Mouse (Mus musculus) kidney, postnatal 0 days (tissue): ENCODE data around the gene Gm20538. TPM values are rescaled to one million over a fixed set of nuclear protein-coding genes. Genes with fewer than 3 reads are reported as not detected.

Experiments
- ATAC-seq: fragments of 200-750 bp; cut with Nextera tagmentation; replicated peaks from 2 replicates; pipeline ENCODE4 v1.8.0; 2017; ENCODE audit warnings: low read depth, moderate number of reproducible peaks, moderate TSS enrichment, moderate library complexity; ENCODE audit not compliant: low FRiP score
- DNase-seq: peaks from one replicate; pipeline ENCODE4 v3.0.0-alpha.2; 2016; ENCODE audit warnings: low spot score
- H3K27ac ChIP-seq: fragments of 300-500 bp; sonication (generic); 2 replicates; pipeline ENCODE4 v1.5.1; 2014; ENCODE audit warnings: mild to moderate bottlenecking
- H3K27me3 ChIP-seq: fragments of 300-500 bp; sonication (generic); 2 replicates; pipeline ENCODE4 v1.6.1; 2014; ENCODE audit warnings: low read length, mixed read lengths; ENCODE audit not compliant: insufficient read depth
- H3K36me3 ChIP-seq: fragments of 300-500 bp; sonication (generic); 2 replicates; pipeline ENCODE4 v1.6.1; 2014; ENCODE audit warnings: low read length, mixed read lengths; ENCODE audit not compliant: insufficient read depth
- H3K4me1 ChIP-seq: fragments of 300-500 bp; sonication (generic); replicated peaks from 2 replicates; pipeline ENCODE4 v1.6.1; 2014; ENCODE audit warnings: antibody characterized with exemption, low read length, mixed read lengths; ENCODE audit not compliant: insufficient read depth
- H3K4me2 ChIP-seq: fragments of 300-500 bp; sonication (generic); 2 replicates; pipeline ENCODE4 v1.6.1; 2014; ENCODE audit warnings: mild to moderate bottlenecking, low read length, moderate library complexity, mixed read lengths
- H3K4me3 ChIP-seq: fragments of 300-500 bp; sonication (generic); replicated peaks from 2 replicates; pipeline ENCODE4 v1.5.1; 2014; ENCODE audit warnings: low read depth, low read length
- H3K9ac ChIP-seq: fragments of 300-500 bp; sonication (generic); 2 replicates; pipeline ENCODE4 v1.6.1; 2014; ENCODE audit warnings: low read depth, low read length
- H3K9me3 ChIP-seq: fragments of 300-500 bp; sonication (generic); replicated peaks from 2 replicates; pipeline ENCODE4 v1.6.1; 2016; ENCODE audit warnings: low read length, inconsistent platforms, mixed read lengths
- CTCF ChIP-seq: IDR thresholded peaks from 2 replicates; pipeline ENCODE4 v1.5.1; 2016; ENCODE audit warnings: antibody characterized with exemption, low read depth, mild to moderate bottlenecking, moderate library complexity
- WGBS: fragments of 180-500 bp; shearing (Covaris S2); extraction: QIAGEN DNeasy Blood & Tissue Kit; methylation state at CpG from one replicate; pipeline ENCODE4 v1.1.7; 2014; 5-methylcytosine and 5-hydroxymethylcytosine counted together
- polyA plus RNA-seq: library from polyadenylated mRNA; unstranded; fragments of >200 nt; fragmentation: Nextera tagmentation; extraction: Ambion mirVana; gene quantifications from 2 replicates; pipeline ENCODE4 v1.2.1, GENCODE M21; 2015

The Gm20538 gene
- polyA plus RNA-seq, 1 experiment from 2014 or later: 1.2 TPM

GRCm38 (mm10) chr19:44562652-44563206, 10.1 kb upstream of the Gm20538 start, which contains the start of gene Hif1an:
TSS of gene Hif1an (plus strand) at chr19:44562850.
- Histone ChIP-seq H3K4me3 (peak within 1 kb of the TSS; percentile 79), H3K4me2 (peak within 1 kb of the TSS; percentile 77), H3K4me1 (peaks cover 10% of the 10 kb centered on the region; the same call in 1 of the 2 replicates), H3K9ac (peak within 1 kb of the TSS; percentile 82), H3K27ac (peak within 1 kb of the TSS; percentile 74; the same call in 1 of the 2 replicates), H3K27me3 (no peaks in the 10 kb centered on the region), H3K9me3 (no peaks in the 10 kb centered on the region), H3K36me3 (peaks cover 31% of the 10 kb centered on the region; the same call in 1 of the 2 replicates)
- under 1% methylated on average over 33 of the region's 33 CpGs for WGBS
- peak; percentile 97 for TF ChIP-seq CTCF
- ATAC-seq (peak; percentile 94), DNase-seq (peak; percentile 99)

- Histone ChIP-seq H3K9me3 (no peaks in the 10 kb centered on the region), H3K27me3 (no peaks in the 10 kb centered on the region), H3K9ac (peak within 1 kb of the TSS; percentile 84), H3K4me2 (peak within 1 kb of the TSS; percentile 84), H3K27ac (peak within 1 kb of the TSS; percentile 52), H3K36me3 (peaks cover 22% of the 10 kb centered on the region), H3K4me1 (no peaks in the 10 kb centered on the region; the same call in 1 of the 2 replicates), H3K4me3 (peak within 1 kb of the TSS; percentile 71)
- ATAC-seq (peak; percentile 81), DNase-seq (peak; percentile 94)
- no peak for TF ChIP-seq CTCF
- under 1% methylated on average over 50 of the region's 50 CpGs for WGBS
These were observed 2.4 kb upstream of the Gm20538 start, which contains the start of gene Ndufb8 for GRCm38 (mm10) chr19:44554861-44555590. TSS of gene Ndufb8 (minus strand) at chr19:44555440.

GRCm38 (mm10) chr19:44554490-44554860, 1.8 kb upstream of the Gm20538 start:
- no peaks in the 10 kb centered on the region for H3K27me3 ChIP-seq
- peaks cover 28% of the 10 kb centered on the region for H3K36me3 ChIP-seq
- H3K9me3 ChIP-seq: no peaks in the 10 kb centered on the region
- TF ChIP-seq CTCF: no peak
- DNase-seq (no peak), ATAC-seq (no peak)
- H3K4me1 ChIP-seq: no peaks in the 10 kb centered on the region; the same call in 1 of the 2 replicates
- peak overlapping the region; percentile 84 for H3K4me2 ChIP-seq
- H3K27ac ChIP-seq: peak overlapping the region; percentile 52
- WGBS: 4% methylated on average over 8 of the region's 8 CpGs
- H3K9ac ChIP-seq: peak overlapping the region; percentile 84
- H3K4me3 ChIP-seq: peak overlapping the region; percentile 71

- Histone ChIP-seq H3K4me3 (no peak overlapping the region), H3K4me1 (no peaks in the 10 kb centered on the region; the same call in 1 of the 2 replicates), H3K4me2 (peak overlapping the region; percentile 84; the same call in 1 of the 2 replicates), H3K27me3 (no peaks in the 10 kb centered on the region), H3K9ac (no peak overlapping the region), H3K27ac (no peak overlapping the region), H3K36me3 (peaks cover 34% of the 10 kb centered on the region), H3K9me3 (no peaks in the 10 kb centered on the region)
- 0 out of 2 replicates have a peak, but pooled peaks have one; percentile 70 for ATAC-seq
- DNase-seq: peak; percentile 19
- 71% methylated on average over 4 of the region's 4 CpGs for WGBS
- TF ChIP-seq CTCF: no peak
These were observed 655 bp upstream of the Gm20538 start for GRCm38 (mm10) chr19:44553286-44553685.

- WGBS: 1% methylated on average over 47 of the region's 47 CpGs
- Histone ChIP-seq H3K4me2 (peak within 1 kb of the TSS; percentile 96), H3K4me1 (0 out of 2 replicates have a peak, but pooled peaks cover 4% of the 10 kb centered on the region), H3K4me3 (peak within 1 kb of the TSS; percentile 54), H3K27ac (no peak within 1 kb of the TSS), H3K27me3 (no peaks in the 10 kb centered on the region), H3K9me3 (no peaks in the 10 kb centered on the region; the same call in 1 of the 2 replicates), H3K36me3 (peaks cover 17% of the 10 kb centered on the region), H3K9ac (peak within 1 kb of the TSS; percentile 59)
- TF ChIP-seq CTCF: no peak
- peak; percentile 75 for ATAC-seq
- DNase-seq: peak; percentile 15
These were observed 7.2 kb downstream of the Gm20538 start, which contains the start of gene Sec31b for GRCm38 (mm10) chr19:44545321-44546041. TSS of gene Sec31b (minus strand) at chr19:44545864.

GRCm38 (mm10) chr19:44544775-44545174, 7.9 kb downstream of the Gm20538 start:
- WGBS: 3% methylated on average over 13 of the region's 13 CpGs
- H3K36me3 ChIP-seq: peaks cover 10% of the 10 kb centered on the region
- H3K4me2 ChIP-seq: peak overlapping the region; percentile 96
- 0 out of 2 replicates have a peak, but pooled peaks cover 4% of the 10 kb centered on the region for H3K4me1 ChIP-seq
- TF ChIP-seq CTCF: peak; percentile 81
- peak; percentile 94 for DNase-seq
- no peak overlapping the region for H3K27ac ChIP-seq
- ATAC-seq: no peak
- H3K9me3 ChIP-seq: no peaks in the 10 kb centered on the region; the same call in 1 of the 2 replicates
- no peaks in the 10 kb centered on the region for H3K27me3 ChIP-seq
- H3K4me3 ChIP-seq: peak overlapping the region; percentile 54
- no peak overlapping the region for H3K9ac ChIP-seq
